Mouse (Mus musculus): Measurements from ENCODE around the gene Cog5.

GRCm38 (mm10) chr12:31984664-31985063, 330.0 kb downstream of the Cog5 start:
- TF ChIP-seq CTCF (IDR thresholded peaks at IDR 0.05 in 2 of 3, conservative IDR thresholded peaks at IDR 0.05 in 1 of 3; ENCODE audit: control insufficient read depth in 1 of 3, insufficient read depth in 1 of 3, low read depth in 2 of 3, low read length in 3 of 3, poor library complexity in 1 of 3, severe bottlenecking in 1 of 3): no peak
- no peak for TF ChIP-seq EP300 (IDR thresholded peaks at IDR 0.05; ENCODE audit: low read depth in 1 of 2, low read length in 2 of 2)
- TF ChIP-seq TCF12 (IDR thresholded peaks at IDR 0.05; ENCODE audit: low read depth, low read length): no peak
- no peak for TF ChIP-seq POLR2A (IDR thresholded peaks at IDR 0.05; ENCODE audit: control insufficient read depth in 1 of 2, insufficient read depth in 1 of 2, low read depth in 1 of 2, low read length in 2 of 2, poor library complexity in 1 of 2)
- TF ChIP-seq BHLHE40 (IDR thresholded peaks at IDR 0.05; ENCODE audit: borderline replicate concordance, low read depth, low read length): no peak
- no peak for TF ChIP-seq SIN3A (IDR thresholded peaks at IDR 0.05; ENCODE audit: low read length)
- TF ChIP-seq GATA1 (IDR thresholded peaks at IDR 0.05; ENCODE audit: low read depth, low read length): no peak
- no peak for TF ChIP-seq GABPA (IDR thresholded peaks at IDR 0.05; ENCODE audit: low read depth, low read length)
- no peak for TF ChIP-seq MAFK (IDR thresholded peaks at IDR 0.05; ENCODE audit: borderline replicate concordance, low read depth, low read length)
